Mouse (Mus musculus) forebrain, embryonic 11.5 days (tissue): ENCODE measurements around the gene Xylt2. TPM values are rescaled to one million over a fixed set of nuclear protein-coding genes. Genes with fewer than 3 reads are reported as not detected.

ENCODE experiments used
- ATAC-seq: fragments of 200-750 bp; cut with Nextera tagmentation; replicated peaks from 2 replicates; pipeline ENCODE4 v1.8.0; 2017; ENCODE audit warnings: moderate TSS enrichment; ENCODE audit not compliant: low FRiP score
- DNase-seq: peaks from one replicate; pipeline ENCODE4 v3.0.0-alpha.2; 2017; ENCODE audit warnings: low spot score
- H3K27ac ChIP-seq: fragments of 300-500 bp; sonication (generic); 2 replicates; pipeline ENCODE4 v1.5.1; 2014; ENCODE audit warnings: low read depth, low read length
- H3K27me3 ChIP-seq: fragments of 300-500 bp; sonication (generic); 2 replicates; pipeline ENCODE4 v1.6.1; 2014; ENCODE audit warnings: mild to moderate bottlenecking, low read length, mixed read lengths; ENCODE audit not compliant: control insufficient read depth, insufficient read depth
- H3K36me3 ChIP-seq: fragments of 300-500 bp; sonication (generic); 2 replicates; pipeline ENCODE4 v1.6.1; 2014; ENCODE audit warnings: mild to moderate bottlenecking, low read length, moderate library complexity, mixed read lengths; ENCODE audit not compliant: control insufficient read depth, insufficient read depth
- H3K4me1 ChIP-seq: fragments of 300-500 bp; sonication (generic); replicated peaks from 2 replicates; pipeline ENCODE4 v1.6.1; 2014; ENCODE audit warnings: low read length, mixed read lengths; ENCODE audit not compliant: control insufficient read depth, insufficient read depth
- H3K4me2 ChIP-seq: fragments of 300-500 bp; sonication (generic); 2 replicates; pipeline ENCODE4 v1.6.1; 2014; ENCODE audit warnings: low read depth, mild to moderate bottlenecking, low read length, moderate library complexity, mixed read lengths; ENCODE audit not compliant: severe bottlenecking
- H3K4me3 ChIP-seq: fragments of 300-500 bp; sonication (generic); 2 replicates; pipeline ENCODE4 v1.5.1; 2014; ENCODE audit warnings: low read depth, low read length
- H3K9ac ChIP-seq: fragments of 300-500 bp; sonication (generic); 2 replicates; pipeline ENCODE4 v1.6.1; 2014; ENCODE audit warnings: low read length
- H3K9me3 ChIP-seq: fragments of 300-500 bp; sonication (generic); 2 replicates; pipeline ENCODE4 v1.6.1; 2016; ENCODE audit warnings: low read length, mixed read lengths; ENCODE audit not compliant: control insufficient read depth
- WGBS: fragments of 180-500 bp; shearing (Covaris S2); extraction: QIAGEN DNeasy Blood & Tissue Kit; methylation state at CpG from one replicate; pipeline ENCODE4 v1.1.7; 2014; 5-methylcytosine and 5-hydroxymethylcytosine counted together
- polyA plus RNA-seq: library from polyadenylated mRNA; unstranded; fragments of >200 nt; fragmentation: Nextera tagmentation; extraction: Ambion mirVana; gene quantifications from 2 replicates; pipeline ENCODE4 v1.2.1, GENCODE M21; 2014

The Xylt2 gene
- polyA plus RNA-seq, 1 experiment from 2014 or later: 18.0 TPM

GRCm38 (mm10) chr11:94631969-94632368 is 45.3 kb downstream of the Xylt2 start:
- Histone ChIP-seq H3K9me3 (no peaks in the 10 kb centered on the region), H3K27me3 (no peaks in the 10 kb centered on the region), H3K4me3 (no peak overlapping the region), H3K27ac (no peak overlapping the region), H3K9ac (no peak overlapping the region), H3K4me1 (peaks cover 3% of the 10 kb centered on the region; the same call in 1 of the 2 replicates), H3K4me2 (no peak overlapping the region), H3K36me3 (peaks cover 4% of the 10 kb centered on the region)
- 94% methylated on average over 5 of the region's 5 CpGs for WGBS
- ATAC-seq: no peak
- no peak for DNase-seq

- ATAC-seq (0 out of 2 replicates have a peak, but pooled peaks have one; percentile 36), DNase-seq (peak; percentile 52)
- no peak overlapping the region for H3K27ac ChIP-seq
- no peaks in the 10 kb centered on the region for H3K27me3 ChIP-seq
- H3K9ac ChIP-seq: peak overlapping the region; percentile 86
- no peaks in the 10 kb centered on the region for H3K9me3 ChIP-seq
- peak overlapping the region; percentile 95 for H3K4me3 ChIP-seq
- H3K4me2 ChIP-seq: peak overlapping the region; percentile 87
- WGBS: 16% methylated on average over 26 of the region's 26 CpGs
- H3K4me1 ChIP-seq: peaks cover 3% of the 10 kb centered on the region; the same call in 1 of the 2 replicates
- peaks cover 4% of the 10 kb centered on the region for H3K36me3 ChIP-seq
These were observed 46.9 kb downstream of the Xylt2 start for GRCm38 (mm10) chr11:94630199-94631011.

- Histone ChIP-seq H3K4me2 (peak overlapping the region; percentile 87), H3K9me3 (no peaks in the 10 kb centered on the region), H3K4me1 (peaks cover 3% of the 10 kb centered on the region; the same call in 1 of the 2 replicates), H3K36me3 (peaks cover 4% of the 10 kb centered on the region), H3K27me3 (no peaks in the 10 kb centered on the region), H3K9ac (peak overlapping the region; percentile 86), H3K27ac (no peak overlapping the region), H3K4me3 (peak overlapping the region; percentile 95)
- ATAC-seq: peak; percentile 53
- under 1% methylated on average over 28 of the region's 28 CpGs for WGBS
- DNase-seq: no peak
These were observed 47.5 kb downstream of the Xylt2 start for GRCm38 (mm10) chr11:94629884-94630198.

- Histone ChIP-seq H3K27ac (no peak within 1 kb of the TSS), H3K4me1 (peaks cover 3% of the 10 kb centered on the region; the same call in 1 of the 2 replicates), H3K9ac (peak within 1 kb of the TSS; percentile 86), H3K36me3 (no peaks in the 10 kb centered on the region; the same call in 1 of the 2 replicates), H3K4me3 (peak within 1 kb of the TSS; percentile 95), H3K4me2 (peak within 1 kb of the TSS; percentile 87), H3K27me3 (no peaks in the 10 kb centered on the region), H3K9me3 (no peaks in the 10 kb centered on the region)
- peak; percentile 98 for DNase-seq
- peak; percentile 95 for ATAC-seq
- WGBS: 8% methylated on average over 33 of the region's 41 CpGs
These were observed 48.0 kb downstream of the Xylt2 start, which contains the start of gene Lrrc59 for GRCm38 (mm10) chr11:94629199-94629883. Lrrc59 (plus strand) TSS chr11:94629767.

- no peak overlapping the region for H3K9ac ChIP-seq
- DNase-seq (no peak), ATAC-seq (no peak)
- H3K9me3 ChIP-seq: no peaks in the 10 kb centered on the region
- no peak overlapping the region for H3K27ac ChIP-seq
- H3K27me3 ChIP-seq: no peaks in the 10 kb centered on the region
- no peaks in the 10 kb centered on the region for H3K36me3 ChIP-seq
- 92% methylated on average over 2 of the region's 2 CpGs for WGBS
- H3K4me2 ChIP-seq: no peak overlapping the region
- H3K4me3 ChIP-seq: no peak overlapping the region
- no peaks in the 10 kb centered on the region for H3K4me1 ChIP-seq
These were observed 55.2 kb downstream of the Xylt2 start for GRCm38 (mm10) chr11:94622162-94622561.

GRCm38 (mm10) chr11:94621458-94621852 is 55.9 kb downstream of the Xylt2 start:
- no peaks in the 10 kb centered on the region for H3K9me3 ChIP-seq
- no peaks in the 10 kb centered on the region for H3K27me3 ChIP-seq
- DNase-seq: no peak
- no peak overlapping the region for H3K4me2 ChIP-seq
- ATAC-seq: no peak
- no peak overlapping the region for H3K4me3 ChIP-seq
- H3K36me3 ChIP-seq: no peaks in the 10 kb centered on the region
- H3K9ac ChIP-seq: no peak overlapping the region
- no peaks in the 10 kb centered on the region for H3K4me1 ChIP-seq
- H3K27ac ChIP-seq: no peak overlapping the region

GRCm38 (mm10) chr11:94620766-94621457 is 56.4 kb downstream of the Xylt2 start:
- no peak overlapping the region for H3K27ac ChIP-seq
- WGBS: 66% methylated on average over 6 of the region's 6 CpGs
- ATAC-seq (no peak), DNase-seq (no peak)
- H3K27me3 ChIP-seq: no peaks in the 10 kb centered on the region
- no peaks in the 10 kb centered on the region for H3K36me3 ChIP-seq
- no peak overlapping the region for H3K9ac ChIP-seq
- no peaks in the 10 kb centered on the region for H3K9me3 ChIP-seq
- H3K4me3 ChIP-seq: no peak overlapping the region
- no peaks in the 10 kb centered on the region for H3K4me1 ChIP-seq
- no peak overlapping the region for H3K4me2 ChIP-seq

- Histone ChIP-seq H3K4me2 (no peak overlapping the region), H3K36me3 (no peaks in the 10 kb centered on the region), H3K4me3 (no peak overlapping the region), H3K9ac (no peak overlapping the region), H3K27ac (no peak overlapping the region), H3K4me1 (no peaks in the 10 kb centered on the region), H3K9me3 (no peaks in the 10 kb centered on the region), H3K27me3 (no peaks in the 10 kb centered on the region)
- ATAC-seq: no peak
- 85% methylated on average over 2 of the region's 2 CpGs for WGBS
- no peak for DNase-seq
These were observed 59.7 kb downstream of the Xylt2 start for GRCm38 (mm10) chr11:94617646-94618045.
